Mouse (Mus musculus) lung, postnatal 0 days (tissue): Measurements from ENCODE around the gene Tbata. TPM values are rescaled to one million over a fixed set of nuclear protein-coding genes. Genes with fewer than 3 reads are reported as not detected.

ENCODE experiments used
- ATAC-seq: fragments of 200-750 bp; cut with Nextera tagmentation; 2 replicates; pipeline ENCODE4 v1.8.0; 2017; ENCODE audit warnings: moderate library complexity
- DNase-seq: peaks from one replicate; pipeline ENCODE4 v3.0.0-alpha.2; 2016; ENCODE audit warnings: low spot score
- H3K27ac ChIP-seq: fragments of 300-500 bp; sonication (generic); 2 replicates; pipeline ENCODE4 v1.5.1; 2014; ENCODE audit warnings: antibody characterized with exemption, mild to moderate bottlenecking, low read length, mixed read lengths
- H3K27me3 ChIP-seq: fragments of 300-500 bp; sonication (generic); replicated peaks from 2 replicates; pipeline ENCODE4 v1.6.1; 2014; ENCODE audit warnings: low read length, mixed read lengths; ENCODE audit not compliant: insufficient read depth
- H3K36me3 ChIP-seq: fragments of 300-500 bp; sonication (generic); 2 replicates; pipeline ENCODE4 v1.6.1; 2014; ENCODE audit warnings: low read length, mixed read lengths; ENCODE audit not compliant: insufficient read depth
- H3K4me1 ChIP-seq: fragments of 300-500 bp; sonication (generic); 2 replicates; pipeline ENCODE4 v1.6.1; 2014; ENCODE audit warnings: antibody characterized with exemption, low read depth, low read length, mixed read lengths; ENCODE audit not compliant: insufficient read depth
- H3K4me2 ChIP-seq: fragments of 300-500 bp; sonication (generic); replicated peaks from 2 replicates; pipeline ENCODE4 v1.6.1; 2014; ENCODE audit warnings: low read depth, mild to moderate bottlenecking, low read length, moderate library complexity, mixed read lengths
- H3K4me3 ChIP-seq: fragments of 300-500 bp; sonication (generic); 2 replicates; pipeline ENCODE4 v1.5.1; 2014; ENCODE audit warnings: low read depth, low read length
- H3K9ac ChIP-seq: fragments of 300-500 bp; sonication (generic); replicated peaks from 2 replicates; pipeline ENCODE4 v1.6.1; 2014; ENCODE audit warnings: low read depth, mild to moderate bottlenecking
- H3K9me3 ChIP-seq: fragments of 300-500 bp; sonication (generic); 2 replicates; pipeline ENCODE4 v1.6.1; 2016; ENCODE audit warnings: low read length, mixed read lengths
- CTCF ChIP-seq: IDR thresholded peaks from 2 replicates; pipeline ENCODE4 v1.5.1; 2016; ENCODE audit warnings: antibody characterized with exemption, mild to moderate bottlenecking
- EP300 ChIP-seq: IDR thresholded peaks from 2 replicates; pipeline ENCODE4 v1.6.1; 2016; ENCODE audit warnings: antibody characterized with exemption, mild to moderate bottlenecking, control low read depth
- whole genome bisulfite sequencing: fragments of 180-500 bp; shearing (Covaris S2); extraction: QIAGEN DNeasy Blood & Tissue Kit; methylation state at CpG from one replicate; pipeline ENCODE4 v1.1.7; 2014; 5-methylcytosine and 5-hydroxymethylcytosine counted together
- microRNA-seq: library from miRNA; unstranded; fragments of <30 nt; microRNA quantifications from one replicate; pipeline ENCODE4, GENCODE M21; 2016
- polyA plus RNA-seq: library from polyadenylated mRNA; unstranded; fragments of >200 nt; fragmentation: Nextera tagmentation; extraction: Ambion mirVana; gene quantifications from 2 replicates; pipeline ENCODE4 v1.2.1, GENCODE M21; 2015

Tbata gene
- polyA plus RNA-seq, 1 experiment from 2014 or later = 2.1 TPM

- Histone ChIP-seq H3K36me3 (no peaks in the 10 kb centered on the region), H3K27me3 (no peaks in the 10 kb centered on the region), H3K4me1 (no peaks in the 10 kb centered on the region), H3K27ac (no peak overlapping the region), H3K4me3 (no peak overlapping the region), H3K9ac (no peak overlapping the region), H3K4me2 (no peak overlapping the region), H3K9me3 (no peaks in the 10 kb centered on the region)
- WGBS = 71% methylated on average over 6 of the region's 6 CpGs
- ATAC-seq = no peak
- DNase-seq = no peak
- TF ChIP-seq EP300 (no peak), CTCF (no peak)
Observed at GRCm38 (mm10) chr10:61237391-61237785, 65.6 kb downstream of the Tbata start.

Small RNA genes lying within 50 kb of the gene (microRNA-seq; reads per million reads assigned to microRNA genes)
- gene Gm44308 = not detected

Other genes with a start within 250 kb of the Tbata start
- gene Pcbd1, start 82.6 kb upstream of the Tbata start, polyA plus RNA-seq = 31.7 and 32.3 TPM in 2 replicates
- 33.7 and 36.3 TPM in 2 replicates for gene Sgpl1, start 24.3 kb upstream of the Tbata start, polyA plus RNA-seq
- gene Adamts14, start 101.5 kb downstream of the Tbata start, polyA plus RNA-seq = 1.5 and 1.8 TPM in 2 replicates
- gene Prf1, start 125.9 kb downstream of the Tbata start, polyA plus RNA-seq = 0.08 and 0.17 TPM in 2 replicates
- 30.4 and 36.0 TPM in 2 replicates for gene Pald1, start 211.6 kb downstream of the Tbata start, polyA plus RNA-seq
- 0.37 TPM in 2 replicates for gene Nodal, start 246.0 kb downstream of the Tbata start, polyA plus RNA-seq